In genomic region chr13:43294957-43295590, GRCm38 (mm10) we compare ENCODE assay signal across 10 mouse cellular contexts. TPM values are rescaled to one million over a fixed set of nuclear protein-coding genes. Genes with fewer than 3 reads are reported as not detected.
DNase-seq lines count a peak whose midpoint lies in the region; TF ChIP-seq lines count a peak whose summit lies in the region.
"Had no signal": no experiment of that assay in that cellular context is flagged by ENCODE, and none has a peak within 500 bp of the region (broad histone marks: within the 10 kb centered on the region; RNA-seq: fewer than 3 reads in every experiment).

No protein-coding gene starts in this region.

- no peak for TF ChIP-seq CTCF in kidney, adult 2 months (conservative IDR thresholded peaks at IDR 0.05; ENCODE audit: insufficient read depth, insufficient read length, low read depth, low read length)
- peak; percentile 23 for TF ChIP-seq CTCF in E14TG2a.4 (conservative IDR thresholded peaks at IDR 0.05; ENCODE audit: low read length)

- H3K4me1 ChIP-seq in kidney, adult 2 months (ENCODE audit: control insufficient read depth, insufficient read depth, low read length), result 0 out of 2 replicates have a peak, but pooled peaks cover 3% of the 10 kb centered on the region
- peaks cover 98% of the 10 kb centered on the region for H3K4me1 ChIP-seq in E14TG2a.4 (replicated peaks; ENCODE audit: low read depth, low read length)
- H3K4me1 ChIP-seq: limb, embryonic 12.5 days had no signal

- no peak overlapping the region for H3K4me3 ChIP-seq in kidney, adult 2 months (ENCODE audit: insufficient read depth, low read depth, low read length)
- H3K4me3 ChIP-seq in E14TG2a.4 (replicated peaks; ENCODE audit: low read length), result no peak overlapping the region
- H3K4me3 ChIP-seq: limb, embryonic 12.5 days had no signal

- H3K36me3 ChIP-seq in kidney, adult 2 months (ENCODE audit: control insufficient read depth, insufficient read depth, low read length), result no peaks in the 10 kb centered on the region
- H3K36me3 ChIP-seq in E14TG2a.4 (ENCODE audit: insufficient read depth, low read length), result peaks cover 16% of the 10 kb centered on the region
- H3K36me3 ChIP-seq: limb, embryonic 12.5 days had no signal

- no peaks in the 10 kb centered on the region for H3K9me3 ChIP-seq in E14TG2a.4 (ENCODE audit: low read length)

- no peak overlapping the region for H3K27ac ChIP-seq in kidney, adult 2 months (ENCODE audit: insufficient read depth, low read depth, low read length)
- H3K27ac ChIP-seq: limb, embryonic 12.5 days had no signal

- peak; percentile 17 for DNase-seq in kidney, adult 2 months
- DNase-seq in kidney, adult 18-20 months, result no peak
- DNase-seq in ZHBTc4 (ENCODE audit: low read depth, low spot score), result peak; percentile 77
- DNase-seq in lung, postnatal 14 days, result peak; percentile 20
- no peak for DNase-seq in gastrocnemius, adult 18-20 months (ENCODE audit: low spot score)
- no peak for DNase-seq in kidney, postnatal 10 days
- no peak for DNase-seq in urinary bladder, adult 2 months (ENCODE audit: low spot score)
- DNase-seq: kidney, postnatal 14 days had no signal

- WGBS in kidney, adult 2 months, result 74% methylated on average over 7 of the region's 7 CpGs

- no peak for TF ChIP-seq POLR2A in kidney, adult 2 months (IDR thresholded peaks at IDR 0.05; ENCODE audit: low read depth, low read length)

- H3K27me3 ChIP-seq in kidney, adult 2 months (replicated peaks; ENCODE audit: control insufficient read depth, insufficient read depth, low read length), result no peaks in the 10 kb centered on the region
- peaks cover 9% of the 10 kb centered on the region for H3K27me3 ChIP-seq in E14TG2a.4 (ENCODE audit: insufficient read depth, low read length)

RNA-seq across cellular contexts. Expression of gene Gfod1, which starts 8.9 kb away (rescaled TPM):
- polyA plus RNA-seq in kidney, adult 2 months (2012; rRNA removed), result 1.6 and 2.0 TPM in 2 replicates
- 1 to 10 TPM; 4.7 to 6.8 TPM for total RNA-seq in gastrocnemius, adult 18-20 months (2021)
- 3.6 and 4.7 TPM in 2 replicates for polyA plus RNA-seq in urinary bladder, adult 2 months (2012; rRNA removed)

Comparison
In these comparisons a context has a peak if more than half of its experiments do, and no peak if none do; other contexts are left out.
1. DNase-seq: peak in kidney, adult 2 months (single experiment), ZHBTc4 (single experiment) and lung, postnatal 14 days (single experiment); none in kidney, adult 18-20 months (single experiment), gastrocnemius, adult 18-20 months (single experiment), kidney, postnatal 10 days (single experiment) and urinary bladder, adult 2 months (single experiment).